Mouse (Mus musculus) spleen, adult 2 months (tissue): ENCODE measurements at regions not wholly inside any gene's neighbourhood (a gene's known extent, or its start where the extent isn't known, plus 50 kb on each side); places are given as distances from the start of the nearest gene placed in this dataset.
A peak's percentile ranks its signal among the peaks of the same experiment; 100 is the strongest.

ENCODE experiments used
- DNase-seq, 2 experiments: peaks; one replicate each; pipeline versions ENCODE4 v3.0.0 to v3.0.0-alpha.2; 2012 to 2021; ENCODE audit warnings: low spot score in 2 of 2, low read depth in 1 of 2
- H3K27ac ChIP-seq: fragments of 200-500 bp; 2 replicates; pipeline ENCODE4 v1.5.1; 2012; ENCODE audit warnings: low read length, inconsistent platforms; ENCODE audit not compliant: insufficient read depth
- H3K27me3 ChIP-seq: fragments of 200-500 bp; 2 replicates; pipeline ENCODE4 v1.6.1; 2012; ENCODE audit warnings: mild to moderate bottlenecking, moderate library complexity, low read length, inconsistent platforms; ENCODE audit not compliant: control insufficient read depth, insufficient read depth
- H3K36me3 ChIP-seq: fragments of 200-500 bp; 2 replicates; pipeline ENCODE4 v1.6.1; 2012; ENCODE audit warnings: mild to moderate bottlenecking, low read length, inconsistent platforms; ENCODE audit not compliant: control insufficient read depth, insufficient read depth
- H3K4me1 ChIP-seq: fragments of 200-500 bp; 2 replicates; pipeline ENCODE4 v1.6.1; 2011; ENCODE audit warnings: inconsistent platforms; ENCODE audit not compliant: control insufficient read depth, insufficient read depth, insufficient read length
- H3K4me3 ChIP-seq: fragments of 200-500 bp; 2 replicates; pipeline ENCODE4 v1.5.1; 2011; ENCODE audit warnings: mild to moderate bottlenecking, inconsistent platforms; ENCODE audit not compliant: insufficient read depth, insufficient read length; ENCODE audit errors: extremely low read depth
- CTCF ChIP-seq: fragments of 200-500 bp; IDR thresholded peaks from 2 replicates; pipeline ENCODE4 v1.5.1; 2011; ENCODE audit warnings: mild to moderate bottlenecking, inconsistent platforms; ENCODE audit not compliant: insufficient read depth, insufficient read length, insufficient replicate concordance; ENCODE audit errors: extremely low read depth
- POLR2A ChIP-seq: fragments of 200-500 bp; IDR thresholded peaks from 2 replicates; pipeline ENCODE4 v1.6.1; 2011; ENCODE audit warnings: low read depth, low read length, inconsistent platforms
- WGBS: fragments of 180-500 bp; shearing (Covaris S2); methylation state at CpG from one replicate; pipeline ENCODE4 v1.1.7; 2018; 5-methylcytosine and 5-hydroxymethylcytosine counted together

- no peak for DNase-seq
- TF ChIP-seq POLR2A (no peak), CTCF (no peak)
- no peaks in the 10 kb centered on the region for H3K27me3 ChIP-seq
- no peaks in the 10 kb centered on the region for H3K36me3 ChIP-seq
- WGBS, result 41% methylated on average over 2 of the region's 2 CpGs
- H3K27ac ChIP-seq, result no peak overlapping the region
- H3K4me3 ChIP-seq, result no peak overlapping the region
- H3K4me1 ChIP-seq, result no peaks in the 10 kb centered on the region
These were observed 223.2 kb upstream of the Agtr1b start for GRCm38 (mm10) chr3:20590143-20590542.

- DNase-seq, result no peak
- WGBS, result 36% methylated on average over 2 of the region's 2 CpGs
- Histone ChIP-seq H3K4me3 (no peak overlapping the region), H3K4me1 (no peaks in the 10 kb centered on the region), H3K36me3 (no peaks in the 10 kb centered on the region), H3K27me3 (no peaks in the 10 kb centered on the region), H3K27ac (no peak overlapping the region)
- TF ChIP-seq CTCF, result no peak
- no peak for TF ChIP-seq POLR2A
These were observed 184.6 kb upstream of the Agtr1b start for GRCm38 (mm10) chr3:20551563-20551962.

GRCm38 (mm10) chr3:20543991-20544390 is 177.0 kb upstream of the Agtr1b start:
- no peak for DNase-seq
- Histone ChIP-seq H3K36me3 (no peaks in the 10 kb centered on the region), H3K27me3 (no peaks in the 10 kb centered on the region), H3K4me1 (no peaks in the 10 kb centered on the region), H3K4me3 (no peak overlapping the region), H3K27ac (no peak overlapping the region)
- TF ChIP-seq CTCF (no peak), POLR2A (no peak)
- 75% methylated on average over 7 of the region's 7 CpGs for WGBS

GRCm38 (mm10) chr3:20538492-20539004 is 171.6 kb upstream of the Agtr1b start:
- H3K36me3 ChIP-seq, result no peaks in the 10 kb centered on the region
- no peak overlapping the region for H3K27ac ChIP-seq
- DNase-seq, result no peak
- TF ChIP-seq CTCF (no peak), POLR2A (no peak)
- H3K27me3 ChIP-seq, result no peaks in the 10 kb centered on the region
- no peak overlapping the region for H3K4me3 ChIP-seq
- 72% methylated on average over 4 of the region's 4 CpGs for WGBS
- H3K4me1 ChIP-seq, result no peaks in the 10 kb centered on the region

- TF ChIP-seq POLR2A (no peak), CTCF (peak; percentile 7; the same call in 1 of the 2 replicates)
- no peaks in the 10 kb centered on the region for H3K36me3 ChIP-seq
- H3K4me3 ChIP-seq, result no peak overlapping the region
- no peak overlapping the region for H3K27ac ChIP-seq
- 68% methylated on average over 6 of the region's 6 CpGs for WGBS
- no peaks in the 10 kb centered on the region for H3K4me1 ChIP-seq
- no peak for DNase-seq
- no peaks in the 10 kb centered on the region for H3K27me3 ChIP-seq
These were observed 153.8 kb upstream of the Agtr1b start for GRCm38 (mm10) chr3:20520738-20521137.

GRCm38 (mm10) chr3:20509192-20509591 is 142.2 kb upstream of the Agtr1b start:
- no peak for TF ChIP-seq POLR2A
- peak; percentile 44; the same call in 1 of the 2 replicates for TF ChIP-seq CTCF
- peak; percentile 8 to 40 for DNase-seq
- no peaks in the 10 kb centered on the region for H3K4me1 ChIP-seq
- no peak overlapping the region for H3K27ac ChIP-seq
- no peak overlapping the region for H3K4me3 ChIP-seq
- WGBS, result 0% methylated on average over 2 of the region's 2 CpGs
- H3K36me3 ChIP-seq, result no peaks in the 10 kb centered on the region
- no peaks in the 10 kb centered on the region for H3K27me3 ChIP-seq

GRCm38 (mm10) chr3:20505546-20505945 is 138.6 kb upstream of the Agtr1b start:
- Histone ChIP-seq H3K4me3 (no peak overlapping the region), H3K36me3 (no peaks in the 10 kb centered on the region), H3K27ac (no peak overlapping the region), H3K27me3 (no peaks in the 10 kb centered on the region), H3K4me1 (no peaks in the 10 kb centered on the region)
- no peak for TF ChIP-seq CTCF
- no peak for TF ChIP-seq POLR2A
- 93% methylated on average over 5 of the region's 5 CpGs for WGBS
- DNase-seq, result no peak
